Mouse (Mus musculus) embryo, embryonic 10 days (tissue): Measurements from ENCODE around the gene N4bp1.

ENCODE experiments used
- DNase-seq: peaks from one replicate; pipeline ENCODE4 v3.0.0-alpha.2; 2015; ENCODE audit warnings: low spot score

The N4bp1 gene

DNA sequence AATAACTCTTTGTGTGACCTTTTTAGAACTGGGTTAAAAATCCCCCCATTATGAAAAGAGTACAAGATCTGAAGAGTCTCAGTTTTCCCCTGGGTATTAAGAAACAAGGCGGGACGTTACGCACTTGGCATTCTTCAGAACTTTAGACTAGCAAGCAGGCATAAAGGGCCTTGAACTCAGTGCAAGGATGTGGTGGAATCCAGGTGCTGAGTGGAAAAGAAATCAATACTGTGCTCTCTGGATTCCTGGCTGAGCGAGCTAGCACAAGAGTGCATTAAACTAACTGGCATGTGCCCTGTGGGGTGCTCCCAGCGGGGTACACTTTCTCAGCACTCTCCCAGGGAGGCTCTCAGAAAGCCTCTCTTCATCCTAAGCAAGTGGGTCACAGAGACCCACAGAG is 122.3 kb downstream of the N4bp1 start:
- DNase-seq = no peak

DNA sequence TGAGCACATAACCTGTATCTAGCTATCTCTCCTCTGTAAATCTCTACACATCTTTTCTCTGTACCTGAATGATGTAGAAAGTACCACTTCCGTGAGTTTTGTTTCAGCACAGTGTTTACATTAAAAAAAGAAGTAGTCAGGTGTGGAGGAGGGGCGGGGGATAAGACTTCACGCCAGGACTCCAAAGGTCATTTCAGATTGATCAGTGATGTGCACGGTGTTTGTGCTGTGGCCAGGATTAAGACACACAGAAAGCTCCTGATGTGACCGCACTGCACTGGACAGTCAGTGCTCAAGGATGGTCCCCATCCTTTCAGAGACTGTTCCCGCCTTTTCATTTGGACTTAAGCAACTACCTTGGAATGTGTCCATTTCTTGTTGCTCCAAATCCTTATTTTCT is 124.3 kb downstream of the N4bp1 start:
- DNase-seq = no peak

DNA sequence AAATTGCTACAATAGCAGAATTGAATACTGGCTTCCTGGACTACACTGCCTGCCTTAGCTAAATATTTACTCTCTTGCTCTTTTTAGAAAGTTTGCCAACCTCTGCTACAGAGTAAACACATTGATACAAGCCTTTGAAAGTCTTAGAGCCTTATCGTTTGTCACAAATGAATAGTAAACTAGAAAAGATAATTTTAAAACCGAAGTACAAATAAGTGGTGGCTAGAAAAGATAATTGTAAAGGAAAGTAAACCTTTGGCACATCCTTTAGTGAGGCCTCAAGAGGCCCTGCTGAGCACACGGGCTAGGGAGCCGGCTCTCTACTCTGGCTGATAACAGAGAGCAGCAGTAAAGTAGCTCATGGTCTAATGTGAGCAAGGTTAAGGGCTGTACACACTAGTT is 126.0 kb downstream of the N4bp1 start:
- no peak for DNase-seq

DNA sequence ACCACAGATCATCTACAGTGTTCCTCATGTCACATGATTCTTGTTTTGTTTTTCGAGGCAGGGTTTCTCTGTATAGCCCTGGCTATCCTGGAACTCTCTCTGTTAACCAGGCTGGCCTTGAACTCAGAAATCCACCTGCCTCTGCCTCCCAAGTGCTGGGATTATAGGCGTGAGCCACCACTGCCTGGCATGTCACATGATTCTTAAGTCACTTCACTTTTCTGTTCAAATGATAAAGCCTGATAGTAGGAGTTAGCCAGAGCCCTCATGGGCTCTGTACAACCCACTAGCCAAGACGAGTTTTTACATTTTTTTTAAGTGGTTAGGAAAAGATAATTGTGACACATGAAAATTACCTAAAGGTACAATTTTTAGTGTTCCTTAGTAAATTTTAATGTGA is 126.4 kb downstream of the N4bp1 start:
- no peak for DNase-seq
